Comparison of ENCODE assay signal across 19 mouse cellular contexts in the genomic region with DNA sequence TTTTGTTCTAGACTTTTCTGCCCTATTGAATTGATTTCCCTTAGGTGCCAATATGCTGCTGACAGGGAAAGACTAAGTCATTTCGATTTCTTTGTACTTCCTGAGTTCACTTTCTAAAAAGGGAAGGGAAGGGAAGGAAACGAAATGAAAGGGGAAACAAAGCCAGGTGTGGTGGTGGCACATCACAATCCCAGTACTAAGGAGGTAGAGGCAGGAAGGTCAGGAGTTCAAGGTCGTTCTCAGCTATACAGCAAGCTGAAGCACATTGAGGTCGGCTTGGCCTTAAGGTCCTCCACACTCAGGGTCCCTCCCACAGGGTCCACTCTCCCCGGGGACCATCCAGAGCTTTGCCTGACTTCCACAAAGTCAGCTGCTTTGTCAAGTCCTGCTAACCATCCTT. TPM values are rescaled to one million over a fixed set of nuclear protein-coding genes. Genes with fewer than 3 reads are reported as not detected.
"Had no signal": no experiment of that assay in that cellular context is flagged by ENCODE, and none has a peak within 500 bp of the region (broad histone marks: within the 10 kb centered on the region; RNA-seq: fewer than 3 reads in every experiment).

No protein-coding gene starts in this region.

- H3K36me3 ChIP-seq: limb, embryonic 12.5 days; limb, embryonic 15.5 days; midbrain, embryonic 12.5 days; stomach, embryonic 15.5 days had no signal

- H3K27me3 ChIP-seq: limb, embryonic 15.5 days; stomach, embryonic 15.5 days had no signal

- H3K9me3 ChIP-seq: limb, embryonic 12.5 days; limb, embryonic 15.5 days; midbrain, embryonic 12.5 days; stomach, embryonic 15.5 days had no signal

- ATAC-seq: inflammation-experienced regulatory T-cells, adult 6 months; intestine, embryonic 16.5 days; liver, postnatal 0 days had no signal

- H3K4me3 ChIP-seq: limb, embryonic 12.5 days; limb, embryonic 15.5 days; myocyte; stomach, embryonic 15.5 days had no signal

- H3K27ac ChIP-seq: limb, embryonic 12.5 days; limb, embryonic 15.5 days; liver, embryonic 14.5 days; midbrain, embryonic 12.5 days; stomach, embryonic 15.5 days had no signal

- DNase-seq: kidney, adult 18-20 months; layer of hippocampus, postnatal 36 days; liver, postnatal 0 days; lung, postnatal 14 days; right cerebral cortex, postnatal 25 days; spleen, adult 18-20 months; thymus, postnatal 25 days had no signal

- H3K4me2 ChIP-seq: limb, embryonic 12.5 days; limb, embryonic 15.5 days; liver, embryonic 11.5 days; lung, embryonic 14.5 days; midbrain, embryonic 12.5 days; stomach, embryonic 15.5 days had no signal

- H3K4me1 ChIP-seq: stomach, embryonic 15.5 days had no signal

- H3K9ac ChIP-seq: limb, embryonic 12.5 days; limb, embryonic 15.5 days; liver, embryonic 14.5 days; liver, postnatal 0 days; lung, embryonic 14.5 days; midbrain, embryonic 12.5 days; stomach, embryonic 15.5 days had no signal

RNA-seq across cellular contexts. Expression of a gene that starts 17.9 kb away (rescaled TPM):
- total RNA-seq: megakaryocyte progenitor cell, adult 5-6 weeks; monocyte, adult 5-6 weeks had no signal
- polyA plus RNA-seq: inflammation-experienced regulatory T-cells, adult 6 months had no signal
